Mouse (Mus musculus) R1 (cell line): ENCODE measurements around the gene Kcna5.
A peak's percentile ranks its signal among the peaks of the same experiment; 100 is the strongest.

Experiments used
- DNase-seq: peaks from one replicate; pipeline ENCODE4 v3.0.0-alpha.2; 2018; ENCODE audit warnings: low read depth, low spot score

Gene Kcna5

GRCm38 (mm10) chr6:126535208-126535910 lies at the start of gene Kcna5:
Gene Kcna5 (minus strand): TSS chr6:126535412.
- DNase-seq, result peak; percentile 53

- DNase-seq, result peak; percentile 45
Observed at GRCm38 (mm10) chr6:126583075-126583474, 47.9 kb upstream of the Kcna5 start.

GRCm38 (mm10) chr6:126581632-126582031 lies 46.4 kb upstream of the Kcna5 start:
- DNase-seq, result no peak

- DNase-seq, result no peak
Observed at GRCm38 (mm10) chr6:126580571-126580970, 45.4 kb upstream of the Kcna5 start.

GRCm38 (mm10) chr6:126577415-126577814 lies 42.2 kb upstream of the Kcna5 start:
- DNase-seq, result no peak

- DNase-seq, result no peak
Observed at GRCm38 (mm10) chr6:126576566-126576965, 41.4 kb upstream of the Kcna5 start.

- no peak for DNase-seq
Observed at GRCm38 (mm10) chr6:126574778-126575177, 39.6 kb upstream of the Kcna5 start.

GRCm38 (mm10) chr6:126573021-126573420 lies 37.8 kb upstream of the Kcna5 start:
- DNase-seq, result no peak

- no peak for DNase-seq
Observed at GRCm38 (mm10) chr6:126569809-126570208, 34.6 kb upstream of the Kcna5 start.

GRCm38 (mm10) chr6:126568046-126568830 lies 33.0 kb upstream of the Kcna5 start:
- no peak for DNase-seq

GRCm38 (mm10) chr6:126567326-126567725 lies 32.1 kb upstream of the Kcna5 start:
- no peak for DNase-seq

- no peak for DNase-seq
Observed at GRCm38 (mm10) chr6:126564376-126564775, 29.2 kb upstream of the Kcna5 start.

GRCm38 (mm10) chr6:126563898-126564297 lies 28.7 kb upstream of the Kcna5 start:
- DNase-seq, result peak; percentile 82

GRCm38 (mm10) chr6:126561702-126562101 lies 26.5 kb upstream of the Kcna5 start:
- DNase-seq, result peak; percentile 48

GRCm38 (mm10) chr6:126560696-126561095 lies 25.5 kb upstream of the Kcna5 start:
- no peak for DNase-seq

- no peak for DNase-seq
Observed at GRCm38 (mm10) chr6:126560036-126560435, 24.8 kb upstream of the Kcna5 start.

GRCm38 (mm10) chr6:126558276-126558675 lies 23.1 kb upstream of the Kcna5 start:
- DNase-seq, result no peak

- DNase-seq, result no peak
Observed at GRCm38 (mm10) chr6:126553812-126554211, 18.6 kb upstream of the Kcna5 start.

- peak; percentile 55 for DNase-seq
Observed at GRCm38 (mm10) chr6:126551862-126552395, 16.7 kb upstream of the Kcna5 start.

- DNase-seq, result no peak
Observed at GRCm38 (mm10) chr6:126544107-126545036, 9.2 kb upstream of the Kcna5 start.

- no peak for DNase-seq
Observed at GRCm38 (mm10) chr6:126542724-126543123, 7.5 kb upstream of the Kcna5 start.

- no peak for DNase-seq
Observed at GRCm38 (mm10) chr6:126537512-126537911, 2.3 kb upstream of the Kcna5 start.
